Mouse (Mus musculus): ENCODE data around the gene Htra3.

Htra3 gene

DNA sequence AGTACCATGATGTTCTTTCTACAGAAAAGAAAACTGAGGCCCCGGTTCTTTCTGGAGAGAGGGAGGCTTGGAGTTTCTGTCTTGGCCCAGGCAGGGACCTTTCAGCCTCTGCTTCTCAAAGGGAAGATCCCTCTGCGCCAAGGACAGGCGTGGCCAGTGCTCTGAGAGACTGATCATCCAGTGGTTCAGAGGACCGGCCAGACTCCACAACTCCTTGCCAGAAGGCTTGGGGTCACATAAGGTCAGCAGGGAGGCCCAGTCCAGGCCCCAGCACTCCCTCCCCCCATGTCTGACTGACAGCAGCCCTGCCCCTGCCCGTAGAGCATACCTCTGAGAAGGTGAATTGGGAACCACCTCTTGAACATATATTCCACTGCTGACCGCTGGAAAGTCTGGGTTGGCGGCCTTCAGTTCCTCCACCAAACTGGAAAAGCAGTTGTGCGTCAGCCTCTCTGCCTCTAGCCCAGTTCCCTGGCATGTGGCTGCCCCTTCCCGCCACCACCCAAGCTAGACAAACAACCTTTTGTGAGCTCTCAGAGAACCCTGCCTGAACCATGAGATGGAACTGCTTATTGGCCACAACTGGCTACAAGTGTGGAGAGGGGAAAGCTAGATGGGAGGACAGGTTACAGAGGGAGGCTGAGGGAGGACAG lies 25.7 kb downstream of the Htra3 start:
- DNase-seq (ENCODE audit: low read depth) = no peak

DNA sequence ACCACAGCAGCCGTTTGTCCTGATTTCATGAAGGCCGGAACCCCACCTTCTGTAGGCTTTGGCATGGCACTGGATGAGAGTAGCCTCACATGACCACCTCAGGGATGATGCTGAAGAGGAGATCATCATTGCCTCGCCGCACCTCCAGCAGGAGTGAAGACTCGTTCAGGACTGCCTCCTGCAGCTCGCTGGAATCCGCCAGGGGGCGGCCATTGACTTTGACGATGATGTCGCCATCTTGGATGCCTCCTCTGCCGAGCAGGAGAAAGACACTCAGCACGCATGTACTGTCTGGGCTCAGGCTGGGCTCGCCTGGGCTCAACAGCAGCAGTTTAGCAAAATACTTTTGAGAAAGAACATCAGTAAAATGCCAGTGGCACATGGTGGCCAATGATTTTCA lies 26.7 kb downstream of the Htra3 start:
- no peak for DNase-seq (ENCODE audit: low read depth)

DNA sequence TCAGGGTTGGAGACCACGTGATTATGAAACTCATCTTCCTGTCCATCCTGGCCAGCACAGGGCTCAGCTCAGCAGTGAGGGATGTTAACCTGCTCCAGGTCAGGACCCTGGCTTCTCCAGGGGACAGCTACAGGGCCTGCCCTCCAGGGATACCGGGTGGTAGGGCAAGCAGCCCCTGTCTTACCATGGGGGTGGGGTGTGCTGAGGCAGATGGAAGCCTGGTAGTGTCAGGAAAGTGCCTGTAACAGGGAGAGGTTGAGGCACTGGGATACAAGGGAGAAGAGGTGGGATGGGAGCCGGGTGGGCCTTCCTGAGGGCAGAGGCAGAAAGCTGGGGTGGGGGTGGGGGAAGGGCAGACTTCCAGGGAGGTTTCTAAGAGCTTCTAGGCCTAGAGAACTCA lies 27.3 kb downstream of the Htra3 start:
- DNase-seq (ENCODE audit: low read depth) = no peak

DNA sequence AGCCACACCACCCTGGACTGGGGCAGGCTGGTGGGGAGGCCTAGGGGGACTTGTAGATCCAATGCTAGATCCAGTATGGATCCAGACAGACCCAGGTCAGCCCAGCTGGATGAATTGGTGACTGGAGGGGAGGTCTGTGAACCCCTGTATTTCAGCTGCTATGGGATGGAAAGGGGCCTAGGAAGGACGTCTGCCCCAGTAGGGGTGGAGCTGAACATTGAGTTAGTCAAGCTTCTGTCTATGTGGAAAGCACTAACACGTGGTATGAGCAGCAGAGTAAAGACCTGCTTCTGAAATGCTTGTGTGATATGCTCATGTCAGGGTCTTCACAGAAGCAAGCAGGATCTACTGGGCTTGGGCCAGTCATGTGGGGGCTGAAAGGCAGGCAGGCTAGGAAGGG lies 31.4 kb downstream of the Htra3 start:
- DNase-seq (ENCODE audit: low read depth) = no peak

DNA sequence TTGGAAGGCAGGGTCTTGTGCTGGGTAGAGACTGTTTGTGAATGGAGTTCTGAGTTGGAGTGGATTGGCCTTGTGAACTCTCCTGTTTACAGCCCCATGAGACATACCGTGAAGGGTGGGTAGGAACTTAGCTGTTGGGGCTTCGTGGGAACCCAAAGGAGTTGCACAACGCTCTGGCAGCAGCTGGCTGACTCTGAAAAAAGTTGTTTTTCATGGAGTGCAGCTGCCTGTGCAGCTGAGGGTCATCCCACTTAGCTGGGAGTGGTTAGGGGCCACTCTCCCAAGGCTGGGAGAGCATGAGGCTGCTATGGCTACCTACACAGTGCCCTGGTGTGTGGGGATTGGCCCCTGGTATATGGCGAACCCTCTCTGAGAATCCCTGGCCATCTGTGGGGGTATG lies 32.0 kb downstream of the Htra3 start:
- no peak for DNase-seq (ENCODE audit: low read depth)

DNA sequence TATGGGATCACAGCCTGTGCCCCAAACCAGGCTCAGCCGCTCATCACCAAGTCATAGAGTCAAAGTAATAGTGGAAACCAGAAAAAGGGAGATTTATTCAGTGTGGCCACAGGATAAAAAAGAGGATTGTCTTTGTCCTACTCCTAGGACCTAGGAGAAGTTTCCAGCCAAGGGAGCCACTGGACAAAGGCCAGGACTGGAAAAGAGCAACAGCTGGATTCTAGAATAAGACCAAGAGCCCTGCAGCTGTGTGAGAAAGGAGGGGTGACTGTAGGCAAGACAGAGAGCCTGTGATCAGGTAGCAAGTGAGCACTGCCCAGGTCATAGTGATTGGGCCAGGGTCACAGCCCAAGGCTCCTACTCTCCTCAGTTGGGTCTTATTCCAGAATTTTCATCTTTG lies 32.7 kb downstream of the Htra3 start:
- no peak for DNase-seq (ENCODE audit: low read depth)

DNA sequence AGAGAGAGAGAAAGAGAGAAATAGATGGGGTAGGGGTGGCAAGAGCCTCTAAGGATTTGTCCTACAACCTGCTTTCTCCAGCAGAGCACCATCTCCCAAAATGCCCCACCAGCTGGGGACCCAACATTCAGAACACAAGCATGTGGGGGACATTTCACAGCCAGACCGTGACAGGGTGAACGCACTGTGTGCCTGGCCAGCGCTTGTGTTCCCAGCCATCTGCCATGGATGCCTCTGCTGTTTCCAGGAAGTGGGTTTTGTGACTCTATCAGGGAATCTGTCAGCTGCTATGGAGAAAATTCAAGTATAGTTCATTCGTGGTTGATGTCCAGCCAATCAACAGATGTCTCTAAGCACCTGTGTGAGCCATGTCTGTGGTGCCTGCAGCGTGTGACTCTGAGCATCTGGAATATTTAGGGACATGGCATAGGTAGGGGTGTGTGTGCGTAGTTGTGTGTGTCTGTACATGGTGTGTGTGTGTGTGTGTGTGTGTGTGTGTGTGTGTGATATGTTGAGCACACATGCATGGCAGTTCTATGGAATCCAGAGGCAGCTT lies 33.6 kb downstream of the Htra3 start:
- no peak for DNase-seq (ENCODE audit: low read depth)

DNA sequence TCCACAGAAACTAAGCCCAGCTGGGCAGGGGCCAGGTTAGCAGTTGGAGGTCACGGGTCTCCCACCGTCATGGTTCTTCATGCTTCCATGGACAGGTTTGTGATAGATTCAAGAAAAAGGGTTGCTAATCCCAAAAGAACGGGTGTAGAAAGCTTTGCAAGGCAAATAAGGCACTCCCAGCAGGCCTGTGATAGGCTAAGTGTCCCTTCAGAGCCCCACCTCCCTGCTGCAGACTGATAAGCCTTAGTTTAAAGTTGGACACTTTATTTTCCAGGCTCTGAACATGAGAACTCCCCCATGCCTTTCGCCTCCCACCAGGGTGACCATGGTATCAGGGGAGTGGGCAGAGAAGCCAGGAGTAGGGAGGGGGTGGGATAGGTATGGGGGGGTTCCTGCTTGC lies 35.5 kb downstream of the Htra3 start:
- no peak for DNase-seq (ENCODE audit: low read depth)

DNA sequence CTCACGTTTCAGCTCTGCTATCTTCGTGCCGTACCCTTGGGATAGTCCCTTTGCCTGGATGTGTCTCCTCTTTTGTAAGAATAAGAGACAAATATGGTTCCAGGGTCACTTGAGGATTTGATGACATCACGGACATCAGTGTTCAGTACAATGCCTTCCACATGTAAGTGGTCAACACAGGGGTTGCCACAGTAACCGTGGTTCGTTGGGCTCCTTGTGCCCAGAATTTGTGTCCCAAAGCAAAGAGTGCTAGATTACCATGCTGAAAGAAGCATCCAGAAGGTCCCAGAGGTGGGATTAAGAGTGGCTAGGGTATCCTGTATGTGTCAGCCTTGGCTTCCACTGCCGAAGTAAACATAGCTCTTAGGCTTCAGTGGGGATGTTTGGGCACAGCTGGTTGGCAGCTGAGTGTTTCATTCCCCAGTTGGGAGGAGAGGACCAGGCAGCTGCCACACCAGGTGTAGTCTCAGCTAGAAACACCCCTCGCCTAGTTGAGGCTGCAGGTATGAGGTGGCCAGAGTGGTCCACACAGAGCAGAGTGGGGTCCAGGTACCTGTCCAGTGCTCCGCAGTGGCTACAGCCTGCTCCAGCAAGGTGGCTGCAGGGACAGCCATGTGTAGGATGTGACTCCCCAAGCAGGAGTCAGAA lies 36.1 kb downstream of the Htra3 start:
- no peak for DNase-seq (ENCODE audit: low read depth)

DNA sequence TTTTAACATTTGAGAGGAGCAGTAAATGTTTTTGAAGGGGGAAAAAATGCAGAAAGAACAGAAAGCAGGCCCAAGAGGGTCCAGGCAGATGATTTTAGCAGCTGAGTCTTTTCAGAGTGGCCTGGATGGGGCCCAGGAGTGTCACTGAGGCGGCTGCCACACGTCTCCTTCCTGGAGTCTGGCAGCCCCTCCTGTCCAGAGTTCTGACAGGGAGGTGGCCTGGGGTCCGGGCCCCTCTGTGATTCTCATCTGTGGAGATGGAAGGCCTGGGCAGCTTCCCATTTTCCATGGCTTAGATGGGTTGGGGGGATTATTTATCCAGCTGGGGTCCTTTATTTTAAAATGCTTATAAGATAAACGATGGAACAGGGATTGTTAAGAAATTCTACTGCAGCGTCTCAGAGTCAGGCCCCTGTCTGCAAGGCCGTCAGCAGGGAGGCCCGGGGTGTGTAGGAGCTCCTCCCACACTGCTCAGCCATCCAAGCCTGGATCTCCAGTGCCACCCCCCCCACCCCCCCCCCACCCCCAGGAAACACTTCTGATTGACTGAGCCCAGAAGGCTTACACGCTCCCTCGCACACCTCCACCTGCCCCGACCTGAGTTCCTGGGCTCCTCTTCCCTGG lies 37.5 kb downstream of the Htra3 start:
- no peak for DNase-seq (ENCODE audit: low read depth)

DNA sequence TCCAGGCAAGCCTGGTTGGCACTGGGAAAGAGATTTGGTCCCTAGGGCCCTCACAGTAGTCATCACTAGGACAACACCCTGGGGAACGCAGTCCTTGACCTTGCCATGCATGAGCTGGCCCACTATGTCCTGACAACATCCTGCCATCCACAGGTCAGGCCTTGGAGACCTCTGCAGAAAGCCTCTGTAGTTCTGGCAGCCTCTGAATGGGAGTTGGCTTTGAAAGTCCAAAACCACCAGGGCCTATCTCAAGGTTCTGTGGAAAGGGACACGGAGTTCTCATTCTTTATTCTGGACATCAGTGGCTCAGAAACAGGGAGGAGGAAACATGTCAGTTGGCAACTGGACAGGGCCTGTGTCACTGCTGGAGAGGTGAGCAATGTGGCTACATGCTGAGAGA lies 43.6 kb downstream of the Htra3 start:
- no peak for DNase-seq (ENCODE audit: low read depth)

DNA sequence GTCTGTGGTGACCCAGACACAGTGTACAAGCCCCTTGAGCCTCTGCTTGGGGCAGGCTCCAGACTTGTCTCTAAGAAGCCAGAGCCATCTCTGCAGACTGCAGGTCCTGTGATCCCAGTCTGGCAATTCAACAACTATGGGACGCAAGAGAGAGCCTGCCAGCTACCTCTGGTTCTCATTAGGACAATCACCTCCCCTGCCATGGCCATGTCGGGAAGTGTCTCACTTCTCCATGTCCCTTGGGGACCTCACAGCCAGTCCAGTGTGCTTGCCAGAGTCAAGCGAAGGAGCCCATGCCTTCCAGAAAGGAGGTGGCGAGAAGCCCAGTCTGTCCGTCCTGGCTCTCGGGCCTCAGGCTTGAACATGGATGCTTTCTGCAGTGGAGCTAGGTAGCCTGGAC lies 46.7 kb downstream of the Htra3 start:
- no peak for DNase-seq (ENCODE audit: low read depth)

DNA sequence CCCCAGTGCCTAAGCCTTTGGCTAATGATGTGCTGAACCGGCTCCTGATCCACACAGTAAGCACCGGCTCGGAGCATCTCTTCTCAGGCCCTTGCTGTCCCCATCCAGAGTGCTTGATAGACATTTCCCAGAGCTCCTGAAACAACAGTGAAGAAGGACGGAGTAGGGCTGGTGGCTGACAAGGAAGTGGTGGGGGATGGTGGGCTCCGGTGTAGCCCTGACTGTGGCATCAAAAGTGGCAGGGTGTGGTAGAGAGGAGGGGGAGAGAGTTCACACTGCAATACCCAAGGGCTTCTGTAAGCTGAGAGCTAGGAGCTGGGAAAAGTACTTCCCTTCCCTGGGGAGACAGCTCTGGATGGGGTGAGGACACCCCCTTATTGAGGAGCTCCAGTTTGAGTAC lies 47.8 kb downstream of the Htra3 start:
- DNase-seq (ENCODE audit: low read depth) = no peak

DNA sequence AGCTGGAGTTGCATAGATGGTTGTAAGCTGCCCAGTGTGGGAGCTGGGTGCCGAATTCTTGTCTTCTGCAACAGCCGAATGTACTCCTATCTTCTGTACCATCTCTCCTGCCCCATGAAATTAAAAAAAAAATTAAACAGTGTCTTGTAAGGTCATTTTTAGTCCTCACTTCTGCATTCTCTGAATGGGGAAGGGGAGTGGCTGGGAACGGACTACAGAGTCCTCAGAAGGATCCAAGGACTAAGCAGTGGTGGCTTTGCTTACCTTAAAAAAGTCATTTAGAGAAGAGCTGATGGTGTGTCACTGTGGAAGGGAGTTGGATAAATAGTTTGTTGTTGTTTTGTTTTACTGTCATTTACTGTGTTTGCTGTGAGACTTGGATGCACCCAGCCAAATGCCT lies 48.4 kb downstream of the Htra3 start:
- DNase-seq (ENCODE audit: low read depth) = no peak

DNA sequence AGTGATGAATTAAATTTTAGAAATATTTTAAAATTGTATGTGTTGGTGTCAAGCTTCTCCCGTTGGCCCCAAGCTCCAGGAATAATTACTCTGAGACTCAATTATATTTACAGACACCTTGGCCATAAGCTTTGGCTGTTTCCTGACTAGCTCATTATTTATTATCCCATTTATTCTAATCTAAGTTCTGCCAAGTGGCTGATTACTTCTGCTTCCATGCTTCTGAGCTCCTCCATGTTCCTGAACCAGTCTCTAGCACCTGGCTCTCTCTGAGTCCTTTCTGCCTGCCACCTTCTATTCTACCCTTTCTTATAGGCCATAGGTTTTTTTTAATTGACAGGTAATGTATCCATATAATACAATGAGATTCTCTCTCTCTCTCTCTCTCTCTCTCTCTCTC lies 48.9 kb downstream of the Htra3 start:
- no peak for DNase-seq (ENCODE audit: low read depth)

DNA sequence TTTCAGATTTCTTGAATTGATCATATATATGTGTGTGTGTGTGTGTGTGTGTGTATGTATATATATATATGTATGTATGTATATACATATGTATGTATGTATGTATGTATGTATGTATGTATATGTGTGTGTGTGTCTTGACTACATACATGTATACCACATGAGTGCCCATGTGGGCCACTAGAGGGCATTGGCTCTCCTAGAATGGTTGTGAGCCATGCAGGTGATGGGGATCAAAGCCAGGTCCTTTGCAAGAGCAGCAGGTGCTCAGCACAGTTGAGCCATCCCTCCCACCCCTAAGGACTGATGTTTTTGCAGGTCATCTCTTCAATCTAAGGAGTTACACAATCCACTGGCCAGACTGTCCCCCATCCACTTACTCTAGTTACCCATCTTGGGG lies 50.2 kb downstream of the Htra3 start:
- no peak for DNase-seq (ENCODE audit: low read depth)

DNA sequence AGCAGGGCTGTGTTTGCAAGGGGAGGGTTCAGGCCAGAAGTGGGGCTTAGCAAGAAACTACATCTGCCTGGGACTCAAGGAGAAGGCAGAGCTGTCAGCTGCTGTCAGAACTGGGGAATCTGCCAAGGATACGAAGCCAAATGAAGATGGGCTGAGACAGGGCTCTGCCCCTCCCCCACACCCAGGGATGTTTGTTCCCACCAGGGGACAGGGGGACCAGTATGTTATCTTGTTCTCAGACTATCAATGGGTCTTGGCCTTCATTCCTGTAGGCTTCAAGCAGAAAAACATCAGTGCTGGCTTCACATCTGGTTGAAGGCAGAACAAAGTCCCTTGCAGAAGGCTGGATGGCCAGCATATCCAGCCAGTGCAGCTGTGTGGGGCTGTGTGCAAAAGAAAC lies 50.9 kb downstream of the Htra3 start:
- DNase-seq (ENCODE audit: low read depth) = no peak

DNA sequence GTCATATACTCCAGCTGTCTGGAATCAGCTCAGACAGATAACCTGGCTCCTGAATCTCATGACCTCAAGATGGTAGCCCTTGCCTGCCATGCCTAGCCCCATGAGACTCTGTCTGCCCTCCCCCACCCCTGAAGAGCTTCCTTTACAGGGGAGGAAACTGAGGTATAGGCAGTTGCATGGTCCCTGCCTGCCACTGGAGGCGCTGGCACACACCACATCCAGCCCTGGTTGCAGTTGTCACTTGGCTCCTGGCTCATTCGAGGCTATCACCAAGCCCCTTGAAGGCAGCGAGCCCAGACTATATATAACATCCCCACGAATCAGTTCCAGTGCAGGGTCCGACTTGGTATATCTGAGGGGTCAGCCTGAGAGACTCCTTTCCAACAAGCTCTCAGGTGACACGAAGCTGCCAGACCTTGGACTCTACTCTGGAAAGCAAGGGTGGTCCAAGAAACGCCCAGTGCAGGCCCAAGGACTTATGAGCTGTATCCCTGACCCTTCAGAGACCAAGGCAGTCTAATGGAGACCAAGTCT lies 52.2 kb downstream of the Htra3 start:
- no peak for DNase-seq (ENCODE audit: low read depth)

DNA sequence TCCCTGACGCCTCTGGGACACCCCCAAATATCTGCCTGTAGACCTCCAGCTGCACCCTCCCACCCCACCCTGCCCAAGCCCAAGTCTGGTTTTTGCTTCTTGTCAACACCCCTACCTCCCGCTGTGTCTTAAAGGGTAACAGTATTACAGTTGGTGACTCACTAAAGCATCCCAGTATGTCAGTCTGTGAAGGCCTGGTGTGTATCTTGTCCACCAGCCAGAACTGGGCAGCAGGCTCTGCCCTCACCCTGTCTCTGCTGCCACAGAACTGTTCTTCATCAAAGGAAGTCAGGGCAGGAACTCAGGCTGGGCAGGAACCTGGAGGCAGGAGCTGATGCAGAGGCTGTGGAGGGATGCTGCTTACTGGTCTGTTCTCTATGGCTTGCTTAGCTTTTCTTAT lies 53.2 kb downstream of the Htra3 start:
- no peak for DNase-seq (ENCODE audit: low read depth)

DNA sequence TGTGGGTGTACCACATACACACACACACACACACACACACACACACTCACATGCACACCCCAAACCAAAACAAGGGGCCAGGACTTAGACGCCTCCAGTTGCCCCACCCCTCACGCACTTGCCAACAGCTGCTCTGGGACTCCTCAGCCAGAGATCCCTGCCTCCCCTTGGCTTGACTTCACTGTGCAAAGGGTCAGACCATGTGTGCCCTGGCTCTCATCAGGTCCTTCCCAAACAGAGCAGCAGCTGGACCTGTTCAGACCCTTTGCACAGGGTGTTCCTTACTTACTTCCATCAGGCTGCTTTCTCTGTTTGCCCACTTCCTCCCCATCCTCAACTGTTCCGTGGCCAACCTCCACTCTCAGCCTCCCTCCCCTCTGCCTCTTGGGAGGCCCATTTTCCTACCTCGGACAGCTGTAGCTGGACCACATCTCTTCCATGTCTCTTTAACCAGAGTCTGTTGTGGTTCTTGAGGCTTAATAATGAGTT lies 54.8 kb downstream of the Htra3 start:
- no peak for DNase-seq (ENCODE audit: low read depth)

DNA sequence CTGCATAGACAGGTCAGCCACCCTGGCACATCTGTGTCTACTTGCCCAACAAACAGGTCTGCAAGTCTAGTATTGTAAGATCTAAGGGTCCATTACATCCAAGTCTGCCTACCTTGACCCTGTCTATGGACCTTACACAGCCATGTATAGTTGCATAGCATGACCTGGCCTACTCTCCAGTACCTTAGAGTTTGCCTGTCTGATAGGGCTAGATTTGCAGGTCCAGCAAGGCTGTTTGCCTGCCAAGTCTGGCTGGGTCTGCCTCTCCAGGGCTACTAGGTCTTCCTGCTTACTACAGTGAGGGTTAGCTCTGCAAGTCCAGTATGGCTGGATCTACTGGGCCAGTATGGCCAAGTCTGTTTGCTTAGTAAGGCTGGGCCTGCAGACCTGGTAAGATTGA lies 55.8 kb downstream of the Htra3 start:
- no peak for DNase-seq (ENCODE audit: low read depth)

DNA sequence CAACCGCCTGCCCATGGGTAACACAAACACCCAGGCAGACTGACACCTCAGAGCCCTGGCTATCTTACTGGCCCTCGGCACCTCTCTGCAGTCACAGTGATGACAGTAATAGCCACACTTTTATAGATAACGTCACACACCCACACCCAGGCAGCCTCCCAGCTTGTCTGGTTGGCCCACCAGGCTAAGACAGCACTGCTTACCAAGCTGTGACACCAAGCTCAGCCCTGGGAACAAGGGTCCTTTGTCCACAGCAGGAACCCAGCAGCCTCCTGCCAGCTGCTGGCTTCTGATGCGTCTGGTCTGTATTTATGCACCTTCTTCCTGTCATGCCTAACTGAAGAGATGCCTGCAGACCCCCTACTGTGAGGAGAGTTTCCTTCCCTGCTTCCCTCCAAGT lies 58.5 kb downstream of the Htra3 start:
- DNase-seq (ENCODE audit: low read depth) = no peak

DNA sequence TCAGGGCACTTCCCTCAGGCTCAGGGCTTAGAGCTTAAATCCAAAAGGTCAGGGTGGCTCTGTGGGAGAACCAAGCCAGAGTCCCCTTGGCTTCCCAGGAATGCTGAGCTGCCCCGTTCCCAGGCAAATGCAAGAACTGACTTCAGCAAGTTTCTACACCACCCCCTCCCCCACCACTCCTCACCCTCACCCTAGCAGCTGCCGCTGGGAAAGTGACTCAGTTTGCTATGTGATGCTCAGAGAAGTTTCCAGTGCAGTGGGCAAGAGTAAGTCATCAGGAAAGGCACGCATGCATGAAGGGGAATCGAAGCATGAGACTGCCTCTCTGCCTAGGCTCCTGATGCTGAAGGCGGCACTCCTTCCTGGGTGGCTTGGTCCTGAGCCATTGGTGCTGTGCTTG lies 62.6 kb downstream of the Htra3 start:
- no peak for DNase-seq (ENCODE audit: low read depth)

Measured in c-Kit-positive CD71-negative TER-119-negative erythroid progenitor cells, embryonic 14.5 days (primary cell).